Mouse (Mus musculus) midbrain, embryonic 12.5 days (tissue): ENCODE data around the gene Atp6v0a4. TPM values are rescaled to one million over a fixed set of nuclear protein-coding genes. Genes with fewer than 3 reads are reported as not detected.

Source experiments
- ATAC-seq: fragments of 200-750 bp; cut with Nextera tagmentation; 2 replicates; pipeline ENCODE4 v1.8.0; 2017; ENCODE audit warnings: low read depth, moderate TSS enrichment, moderate library complexity; ENCODE audit not compliant: low FRiP score
- H3K27ac ChIP-seq: fragments of 300-500 bp; sonication (generic); replicated peaks from 2 replicates; pipeline ENCODE4 v1.5.1; 2016; ENCODE audit warnings: mild to moderate bottlenecking
- H3K27me3 ChIP-seq: fragments of 300-500 bp; sonication (generic); 2 replicates; pipeline ENCODE4 v1.6.1; 2016; ENCODE audit warnings: mild to moderate bottlenecking
- H3K36me3 ChIP-seq: fragments of 300-500 bp; sonication (generic); 2 replicates; pipeline ENCODE4 v1.6.1; 2016
- H3K4me1 ChIP-seq: fragments of 300-500 bp; sonication (generic); 2 replicates; pipeline ENCODE4 v1.6.1; 2016
- H3K4me2 ChIP-seq: fragments of 300-500 bp; sonication (generic); replicated peaks from 2 replicates; pipeline ENCODE4 v1.6.1; 2016; ENCODE audit warnings: mild to moderate bottlenecking, moderate library complexity
- H3K4me3 ChIP-seq: fragments of 300-500 bp; sonication (generic); 2 replicates; pipeline ENCODE4 v1.5.1; 2016; ENCODE audit warnings: mild to moderate bottlenecking
- H3K9ac ChIP-seq: fragments of 300-500 bp; sonication (generic); replicated peaks from 2 replicates; pipeline ENCODE4 v1.6.1; 2016; ENCODE audit warnings: mild to moderate bottlenecking, moderate library complexity
- H3K9me3 ChIP-seq: fragments of 300-500 bp; sonication (generic); 2 replicates; pipeline ENCODE4 v1.6.1; 2016; ENCODE audit warnings: mild to moderate bottlenecking
- whole genome bisulfite sequencing: fragments of 180-500 bp; shearing (Covaris S2); methylation state at CpG from one replicate; pipeline ENCODE4 v1.1.7; 2016; 5-methylcytosine and 5-hydroxymethylcytosine counted together
- polyA plus RNA-seq: library from polyadenylated mRNA; unstranded; fragments of >200 nt; fragmentation: Nextera tagmentation; extraction: Ambion mirVana; gene quantifications from 2 replicates; pipeline ENCODE4 v1.2.1, GENCODE M21; 2016

The Atp6v0a4 gene
- polyA plus RNA-seq = not detected in 2 replicates

- H3K4me3 ChIP-seq = no peak within 1 kb of the TSS
- no peaks in the 10 kb centered on the region for H3K27me3 ChIP-seq
- H3K36me3 ChIP-seq = peaks cover 45% of the 10 kb centered on the region
- no peak within 1 kb of the TSS for H3K4me2 ChIP-seq
- H3K4me1 ChIP-seq = no peaks in the 10 kb centered on the region
- WGBS = 94% methylated on average over 7 of the region's 7 CpGs
- no peak within 1 kb of the TSS for H3K27ac ChIP-seq
- ATAC-seq = no peak
- no peak within 1 kb of the TSS for H3K9ac ChIP-seq
- H3K9me3 ChIP-seq = no peaks in the 10 kb centered on the region
These were observed at the start of gene Atp6v0a4 for GRCm38 (mm10) chr6:38124207-38124835. TSS of gene Atp6v0a4 (minus strand) at chr6:38124586.

GRCm38 (mm10) chr6:38165385-38165784 is 41.0 kb upstream of the Atp6v0a4 start:
- Histone ChIP-seq H3K4me2 (no peak overlapping the region), H3K36me3 (peaks cover 51% of the 10 kb centered on the region), H3K27ac (no peak overlapping the region), H3K4me1 (peaks cover 10% of the 10 kb centered on the region), H3K4me3 (no peak overlapping the region), H3K27me3 (no peaks in the 10 kb centered on the region), H3K9me3 (no peaks in the 10 kb centered on the region), H3K9ac (no peak overlapping the region)
- ATAC-seq = no peak
- WGBS = 78% methylated on average over 6 of the region's 6 CpGs

GRCm38 (mm10) chr6:38164705-38165104 is 40.3 kb upstream of the Atp6v0a4 start:
- Histone ChIP-seq H3K4me1 (peaks cover 12% of the 10 kb centered on the region), H3K27ac (no peak overlapping the region), H3K4me2 (no peak overlapping the region), H3K27me3 (peaks cover 1% of the 10 kb centered on the region; the same call in 1 of the 2 replicates), H3K9me3 (no peaks in the 10 kb centered on the region), H3K36me3 (peaks cover 44% of the 10 kb centered on the region), H3K9ac (no peak overlapping the region), H3K4me3 (no peak overlapping the region)
- ATAC-seq = no peak
- 83% methylated on average over 6 of the region's 6 CpGs for WGBS

GRCm38 (mm10) chr6:38162825-38163504 is 38.6 kb upstream of the Atp6v0a4 start:
- H3K9me3 ChIP-seq = no peaks in the 10 kb centered on the region
- H3K36me3 ChIP-seq = peaks cover 28% of the 10 kb centered on the region
- no peak for ATAC-seq
- peaks cover 19% of the 10 kb centered on the region for H3K4me1 ChIP-seq
- peaks cover 5% of the 10 kb centered on the region; the same call in 1 of the 2 replicates for H3K27me3 ChIP-seq
- 66% methylated on average over 14 of the region's 14 CpGs for WGBS
- no peak overlapping the region; the same call in 1 of the 2 replicates for H3K27ac ChIP-seq
- no peak overlapping the region for H3K4me2 ChIP-seq
- no peak overlapping the region for H3K9ac ChIP-seq
- no peak overlapping the region for H3K4me3 ChIP-seq

- Histone ChIP-seq H3K4me2 (no peak overlapping the region), H3K36me3 (peaks cover 33% of the 10 kb centered on the region), H3K9ac (no peak overlapping the region), H3K4me3 (no peak overlapping the region), H3K4me1 (peaks cover 22% of the 10 kb centered on the region), H3K27ac (peak overlapping the region; percentile 58), H3K9me3 (no peaks in the 10 kb centered on the region), H3K27me3 (peaks cover 5% of the 10 kb centered on the region; the same call in 1 of the 2 replicates)
- ATAC-seq = no peak
- 77% methylated on average over 2 of the region's 2 CpGs for WGBS
These were observed 36.2 kb upstream of the Atp6v0a4 start for GRCm38 (mm10) chr6:38160556-38160955.

- Histone ChIP-seq H3K27me3 (peaks cover 5% of the 10 kb centered on the region; the same call in 1 of the 2 replicates), H3K4me2 (no peak overlapping the region), H3K27ac (peak overlapping the region; percentile 58), H3K4me3 (no peak overlapping the region), H3K9me3 (no peaks in the 10 kb centered on the region), H3K36me3 (peaks cover 31% of the 10 kb centered on the region), H3K9ac (no peak overlapping the region), H3K4me1 (peaks cover 22% of the 10 kb centered on the region)
- WGBS = 18% methylated on average over 3 of the region's 3 CpGs
- ATAC-seq = peak; percentile 51
These were observed 35.7 kb upstream of the Atp6v0a4 start for GRCm38 (mm10) chr6:38160102-38160501.

- Histone ChIP-seq H3K36me3 (peaks cover 31% of the 10 kb centered on the region), H3K9me3 (no peaks in the 10 kb centered on the region), H3K27ac (no peak overlapping the region), H3K4me1 (peaks cover 22% of the 10 kb centered on the region), H3K27me3 (peaks cover 5% of the 10 kb centered on the region; the same call in 1 of the 2 replicates), H3K4me3 (no peak overlapping the region), H3K4me2 (no peak overlapping the region), H3K9ac (no peak overlapping the region)
- no peak for ATAC-seq
- WGBS = 81% methylated on average over 4 of the region's 4 CpGs
These were observed 35.2 kb upstream of the Atp6v0a4 start for GRCm38 (mm10) chr6:38159576-38159975.

GRCm38 (mm10) chr6:38157925-38158324 is 33.5 kb upstream of the Atp6v0a4 start:
- Histone ChIP-seq H3K27me3 (peaks cover 5% of the 10 kb centered on the region; the same call in 1 of the 2 replicates), H3K9me3 (no peaks in the 10 kb centered on the region), H3K4me1 (peaks cover 18% of the 10 kb centered on the region), H3K4me2 (no peak overlapping the region), H3K36me3 (peaks cover 30% of the 10 kb centered on the region; the same call in 1 of the 2 replicates), H3K4me3 (no peak overlapping the region), H3K27ac (peak overlapping the region; percentile 61), H3K9ac (no peak overlapping the region)
- ATAC-seq = peak; percentile 51
- 46% methylated on average over 16 of the region's 16 CpGs for WGBS

- Histone ChIP-seq H3K9me3 (no peaks in the 10 kb centered on the region), H3K4me3 (no peak overlapping the region), H3K27ac (no peak overlapping the region), H3K27me3 (peaks cover 5% of the 10 kb centered on the region; the same call in 1 of the 2 replicates), H3K4me1 (peaks cover 14% of the 10 kb centered on the region), H3K9ac (no peak overlapping the region), H3K4me2 (no peak overlapping the region), H3K36me3 (peaks cover 36% of the 10 kb centered on the region; the same call in 1 of the 2 replicates)
- ATAC-seq = no peak
- 90% methylated on average over 5 of the region's 5 CpGs for WGBS
These were observed 31.8 kb upstream of the Atp6v0a4 start for GRCm38 (mm10) chr6:38156204-38156603.

GRCm38 (mm10) chr6:38152305-38152704 is 27.9 kb upstream of the Atp6v0a4 start:
- WGBS = 80% methylated on average over 11 of the region's 11 CpGs
- Histone ChIP-seq H3K27ac (no peak overlapping the region), H3K4me3 (no peak overlapping the region), H3K9me3 (no peaks in the 10 kb centered on the region), H3K4me1 (no peaks in the 10 kb centered on the region), H3K27me3 (no peaks in the 10 kb centered on the region), H3K36me3 (peaks cover 63% of the 10 kb centered on the region), H3K4me2 (no peak overlapping the region), H3K9ac (no peak overlapping the region)
- no peak for ATAC-seq

GRCm38 (mm10) chr6:38149483-38149882 is 25.1 kb upstream of the Atp6v0a4 start:
- ATAC-seq = no peak
- no peak overlapping the region for H3K4me3 ChIP-seq
- 88% methylated on average over 19 of the region's 19 CpGs for WGBS
- H3K36me3 ChIP-seq = peaks cover 66% of the 10 kb centered on the region
- no peak overlapping the region for H3K4me2 ChIP-seq
- no peak overlapping the region for H3K27ac ChIP-seq
- no peaks in the 10 kb centered on the region for H3K9me3 ChIP-seq
- H3K9ac ChIP-seq = no peak overlapping the region
- H3K27me3 ChIP-seq = no peaks in the 10 kb centered on the region
- no peaks in the 10 kb centered on the region for H3K4me1 ChIP-seq

GRCm38 (mm10) chr6:38148626-38149025 is 24.2 kb upstream of the Atp6v0a4 start:
- Histone ChIP-seq H3K4me3 (no peak overlapping the region), H3K9me3 (no peaks in the 10 kb centered on the region), H3K4me2 (no peak overlapping the region), H3K36me3 (peaks cover 71% of the 10 kb centered on the region), H3K27ac (no peak overlapping the region), H3K27me3 (no peaks in the 10 kb centered on the region), H3K4me1 (no peaks in the 10 kb centered on the region), H3K9ac (no peak overlapping the region)
- 90% methylated on average over 10 of the region's 10 CpGs for WGBS
- no peak for ATAC-seq
